Mouse (Mus musculus) brain, embryonic 14.5 days (tissue): ENCODE measurements at regions not wholly inside any gene's neighbourhood (a gene's known extent, or its start where the extent isn't known, plus 50 kb on each side); places are given as distances from the start of the nearest gene placed in this dataset.

ENCODE experiments used
- DNase-seq: peaks from one replicate; pipeline ENCODE4 v3.0.0-alpha.2; 2011; ENCODE audit warnings: low read depth
- CTCF ChIP-seq: fragments of 200-500 bp; IDR thresholded peaks from 2 replicates; pipeline ENCODE4 v1.5.1; 2012; ENCODE audit warnings: inconsistent platforms, mild to moderate bottlenecking, moderate library complexity, borderline replicate concordance; ENCODE audit not compliant: insufficient read depth, insufficient read length; ENCODE audit errors: extremely low read depth
- POLR2A ChIP-seq: fragments of 200-500 bp; IDR thresholded peaks from 2 replicates; pipeline ENCODE4 v1.6.1; 2012; ENCODE audit warnings: mild to moderate bottlenecking, inconsistent platforms, borderline replicate concordance; ENCODE audit not compliant: poor library complexity, insufficient read depth, insufficient read length, severe bottlenecking; ENCODE audit errors: extremely low read depth

DNA sequence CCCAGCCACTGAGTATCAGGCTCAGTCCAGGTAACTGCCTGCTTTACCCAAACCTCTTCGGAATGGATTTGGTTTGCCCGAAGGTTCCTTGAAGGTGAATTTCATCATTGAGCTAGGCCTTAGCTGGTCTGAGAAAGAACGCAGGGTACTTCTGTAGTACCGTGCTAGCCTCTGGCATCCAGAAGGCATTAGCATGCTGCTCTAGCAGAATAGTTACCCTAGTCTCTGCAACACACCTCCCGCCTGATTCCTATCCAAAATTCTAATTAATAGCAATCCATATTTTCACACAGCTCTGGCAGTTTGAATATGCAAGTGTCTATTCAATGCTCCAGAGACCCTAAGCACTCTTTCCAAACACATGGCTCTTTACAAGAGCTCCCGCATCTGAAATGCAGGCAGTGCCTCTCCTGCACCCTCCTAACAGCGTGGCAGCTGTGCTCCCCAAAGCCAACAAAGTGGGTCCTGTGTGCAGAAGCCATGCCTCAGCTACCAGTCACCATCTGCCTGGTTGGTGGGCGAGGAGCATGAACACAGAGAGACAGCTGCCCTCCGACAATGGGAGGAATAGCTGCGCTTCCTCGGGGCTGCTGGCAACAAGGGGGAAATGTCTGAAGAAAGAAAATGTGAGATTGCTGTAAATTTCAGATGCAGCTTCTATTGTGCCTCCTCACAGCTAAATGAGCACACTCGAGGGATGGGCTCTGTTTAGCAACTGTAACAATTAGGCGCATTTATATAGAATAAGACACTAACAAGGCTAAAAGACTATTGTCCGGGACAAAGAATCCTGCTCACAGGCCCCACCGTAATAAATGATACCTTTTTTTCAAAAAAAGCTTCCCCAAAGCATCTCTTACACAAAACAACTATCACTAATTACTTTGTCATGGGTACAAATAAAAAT lies 198.6 kb downstream of the Sp3 start:
- peak; percentile 95 for DNase-seq
- TF ChIP-seq CTCF (no peak), POLR2A (no peak)

DNA sequence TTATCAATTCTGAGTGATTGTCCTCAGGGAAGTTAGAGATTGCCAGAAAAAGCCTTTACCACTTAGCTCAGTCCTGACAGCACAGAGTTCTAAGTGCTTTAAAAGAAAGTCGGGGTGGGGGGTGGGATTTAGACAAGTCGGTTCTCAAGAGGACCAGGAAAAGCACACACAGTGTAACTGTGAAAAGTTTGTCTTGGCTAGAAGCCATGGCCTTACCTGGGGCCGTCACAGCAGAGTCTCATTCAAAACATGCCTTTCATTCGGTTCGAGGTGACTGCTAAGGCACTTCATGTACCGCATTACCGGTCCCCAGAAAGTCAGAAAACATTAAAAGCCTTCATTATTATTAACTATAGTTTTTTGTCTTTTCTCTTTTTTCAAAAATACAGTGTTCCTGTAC lies 197.9 kb downstream of the Sp3 start:
- peak; percentile 42 for DNase-seq
- TF ChIP-seq CTCF (no peak), POLR2A (no peak)

DNA sequence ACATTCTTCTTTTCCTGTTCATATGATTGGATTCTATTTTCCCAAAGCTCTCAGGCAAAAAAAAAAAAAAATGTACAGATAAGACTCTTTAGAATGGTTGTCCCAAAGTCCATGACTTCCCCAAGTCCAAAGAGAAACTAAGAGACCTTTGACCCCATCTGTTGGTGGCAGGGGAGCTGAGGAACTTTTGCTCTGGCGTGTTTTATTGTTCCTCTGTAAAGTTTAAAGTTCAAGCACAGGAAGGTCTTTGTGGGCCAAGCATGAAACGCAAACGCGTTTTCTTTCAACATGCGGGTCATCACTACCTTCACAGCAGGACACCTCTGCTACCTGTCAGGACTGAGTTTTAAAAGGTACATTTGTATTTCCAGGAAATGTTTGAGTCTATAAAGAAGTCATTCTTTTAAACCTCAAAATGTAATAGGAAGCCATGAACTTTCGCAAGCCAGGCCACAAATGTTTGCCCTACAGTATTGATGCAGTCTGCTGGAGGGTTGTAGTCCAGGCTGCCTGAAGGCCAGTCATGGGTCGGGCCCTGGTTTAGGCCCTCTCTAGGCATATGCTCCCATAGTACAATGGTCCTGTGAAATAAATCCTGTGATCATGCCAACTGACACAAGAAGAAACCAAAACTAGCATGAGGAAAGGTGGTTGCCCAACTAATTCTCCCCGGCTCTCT lies 194.7 kb downstream of the Sp3 start:
- DNase-seq: no peak
- TF ChIP-seq POLR2A: no peak
- no peak for TF ChIP-seq CTCF

DNA sequence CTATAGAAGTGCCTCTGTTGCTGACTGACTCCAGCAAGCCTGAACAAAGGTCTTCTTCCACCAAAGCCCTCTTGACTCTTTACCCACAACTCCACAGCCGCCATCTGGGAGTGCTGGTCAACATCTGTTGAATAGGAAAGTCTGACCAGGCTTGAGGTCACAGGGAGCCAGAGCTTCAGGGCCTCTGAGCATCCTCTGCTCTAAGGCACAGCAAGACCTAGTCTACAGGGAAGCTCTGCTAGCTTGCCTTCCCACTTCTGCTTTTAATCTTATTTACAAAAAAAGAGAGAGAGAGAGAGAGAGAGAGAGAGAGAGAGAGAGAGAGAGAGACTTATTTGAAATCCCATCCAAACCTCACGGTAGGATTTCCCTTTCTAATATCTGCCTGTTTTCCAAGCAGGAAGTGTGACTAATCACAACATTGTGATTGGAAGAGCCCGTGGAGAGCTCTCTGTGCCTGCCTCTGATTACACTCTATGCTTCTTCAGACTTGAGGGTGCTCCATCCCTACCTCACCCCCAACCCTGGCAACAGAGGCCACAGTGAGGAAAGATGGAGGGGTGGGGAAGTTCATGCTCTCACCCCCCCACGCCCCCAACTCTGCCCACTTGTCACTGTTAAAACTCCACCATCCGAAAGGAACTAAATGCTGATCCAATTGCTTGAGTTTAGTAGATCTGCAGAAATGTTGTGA lies 194.1 kb downstream of the Sp3 start:
- TF ChIP-seq POLR2A: no peak
- TF ChIP-seq CTCF: no peak
- DNase-seq: no peak

DNA sequence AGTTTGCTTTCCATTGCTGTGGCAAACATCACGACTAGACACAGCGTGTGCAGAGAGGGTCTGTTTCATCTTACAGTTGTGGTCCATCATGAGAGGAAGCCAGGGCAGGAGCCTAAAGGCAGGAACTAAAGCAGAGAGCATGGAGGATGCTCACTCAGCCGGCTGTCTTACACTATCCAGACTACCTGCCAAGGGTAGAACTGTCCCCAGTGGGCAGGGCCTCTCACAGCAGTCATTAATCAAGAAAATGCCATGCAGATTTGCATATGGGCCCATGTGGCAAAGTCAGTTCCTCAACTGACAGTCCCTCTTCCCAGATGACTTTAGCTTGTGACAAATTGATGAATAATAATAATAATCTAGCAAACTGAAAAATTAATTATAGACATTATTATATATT lies 192.6 kb downstream of the Sp3 start:
- TF ChIP-seq POLR2A: no peak
- no peak for TF ChIP-seq CTCF
- no peak for DNase-seq

DNA sequence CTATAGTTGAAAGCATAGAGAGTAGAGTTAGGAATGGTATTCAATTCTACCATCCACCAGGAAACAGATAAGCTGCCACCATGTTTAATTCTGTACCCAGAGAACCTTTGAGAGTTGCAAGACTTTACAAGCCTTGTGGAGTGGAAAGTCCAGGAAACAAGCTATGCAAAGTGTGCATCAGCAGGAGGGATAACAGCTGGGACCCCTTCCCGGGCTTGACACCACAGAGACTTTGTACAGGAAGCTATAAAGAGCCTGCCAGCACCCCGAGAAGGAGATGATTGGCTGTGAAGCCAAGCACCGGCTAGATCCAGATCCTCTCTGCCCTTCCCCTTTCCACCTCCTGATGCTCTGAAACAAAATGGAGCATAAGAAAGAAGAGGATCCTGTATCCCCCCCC lies 188.8 kb downstream of the Sp3 start:
- DNase-seq: no peak
- TF ChIP-seq CTCF (no peak), POLR2A (no peak)

DNA sequence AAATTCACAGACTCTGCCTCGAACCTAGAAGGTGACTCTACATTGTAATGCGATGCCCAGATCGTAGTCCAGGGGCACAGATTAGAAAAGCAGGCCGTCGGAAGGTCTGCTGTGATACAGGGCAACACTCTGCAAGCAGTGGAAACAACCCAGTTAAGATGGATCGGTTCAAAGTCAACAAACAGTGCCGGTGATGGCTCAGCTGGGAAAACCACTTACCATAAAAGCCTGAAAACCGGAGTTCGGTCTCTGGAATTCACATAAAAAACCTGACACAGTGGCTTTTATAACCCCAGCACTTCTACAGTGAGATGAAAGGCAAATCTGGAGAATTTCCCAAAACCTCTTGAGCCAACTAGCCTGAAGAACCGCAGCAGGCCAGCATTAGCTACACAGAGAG lies 186.8 kb downstream of the Sp3 start:
- no peak for DNase-seq
- no peak for TF ChIP-seq POLR2A
- TF ChIP-seq CTCF: no peak

DNA sequence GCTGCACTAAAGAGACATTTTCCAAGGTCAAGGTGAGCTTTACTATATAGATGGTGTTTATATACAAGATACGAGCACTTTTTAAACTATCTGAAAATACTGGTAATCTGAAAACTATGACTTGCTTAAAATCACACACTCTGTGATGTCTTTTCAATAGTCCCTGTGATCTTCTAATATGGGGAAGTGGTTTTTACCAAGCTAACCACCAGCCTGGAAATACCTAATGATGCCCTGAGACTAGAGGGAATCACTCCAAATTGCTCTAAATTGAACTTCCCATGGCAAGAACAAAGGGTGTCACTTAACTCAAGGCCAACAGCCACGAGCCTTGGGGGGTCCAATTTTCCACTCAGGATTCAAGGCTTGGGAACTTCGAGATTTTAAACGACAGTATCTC lies 185.7 kb downstream of the Sp3 start:
- no peak for TF ChIP-seq CTCF
- no peak for TF ChIP-seq POLR2A
- no peak for DNase-seq

DNA sequence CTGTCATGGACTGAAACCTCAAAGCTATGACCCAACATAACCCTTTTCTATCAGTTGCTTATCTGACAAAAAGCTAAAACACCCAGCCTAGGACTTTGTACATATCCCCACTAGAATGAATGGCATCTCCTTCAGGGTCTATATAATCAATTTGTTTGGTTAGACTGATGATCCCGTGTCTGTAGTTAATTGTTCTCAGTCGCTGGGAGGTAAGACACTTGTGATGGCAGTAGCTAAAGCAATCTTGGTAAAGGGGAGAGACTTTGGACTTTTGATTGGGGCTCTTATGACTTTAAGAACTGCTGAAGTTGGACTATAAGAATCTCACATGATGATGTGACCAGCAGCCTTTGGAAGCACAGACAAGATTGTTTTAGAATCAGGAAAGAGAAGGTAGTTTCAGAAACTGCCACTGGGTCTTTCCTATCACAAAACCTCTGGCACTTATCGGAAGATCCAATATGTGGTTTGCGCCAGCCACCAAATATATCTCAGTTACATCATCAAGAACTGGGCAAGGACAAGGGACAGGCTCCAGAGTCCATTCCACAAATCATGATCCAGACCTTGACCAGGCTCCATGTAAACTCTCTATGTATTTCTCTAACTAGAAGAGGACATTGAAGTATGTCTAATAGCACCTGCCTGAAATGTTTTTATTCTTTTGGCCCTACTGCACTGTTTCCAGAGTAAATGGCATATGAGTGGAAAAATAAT lies 183.1 kb downstream of the Sp3 start:
- TF ChIP-seq POLR2A: no peak
- TF ChIP-seq CTCF: no peak
- no peak for DNase-seq

DNA sequence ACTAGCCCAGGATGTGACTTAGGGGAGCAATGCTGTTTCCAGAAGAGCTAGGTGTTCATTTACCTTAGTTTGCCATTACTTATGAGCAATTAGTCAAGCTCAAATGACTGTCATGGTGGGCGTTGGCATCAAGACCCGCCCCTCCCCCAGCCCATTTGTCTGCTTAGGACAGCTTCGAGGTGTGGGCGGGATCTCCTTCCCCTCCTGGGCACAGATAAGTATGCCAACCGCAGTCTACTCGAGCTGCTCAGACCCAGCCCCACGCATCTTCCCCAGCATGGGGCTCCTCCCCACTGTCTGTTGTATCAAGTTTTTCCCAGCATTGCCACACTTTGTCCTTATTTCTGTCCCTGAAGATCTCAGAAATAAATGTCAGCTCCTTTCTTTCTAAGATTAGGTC lies 179.6 kb downstream of the Sp3 start:
- TF ChIP-seq POLR2A: no peak
- TF ChIP-seq CTCF: no peak
- DNase-seq: no peak

DNA sequence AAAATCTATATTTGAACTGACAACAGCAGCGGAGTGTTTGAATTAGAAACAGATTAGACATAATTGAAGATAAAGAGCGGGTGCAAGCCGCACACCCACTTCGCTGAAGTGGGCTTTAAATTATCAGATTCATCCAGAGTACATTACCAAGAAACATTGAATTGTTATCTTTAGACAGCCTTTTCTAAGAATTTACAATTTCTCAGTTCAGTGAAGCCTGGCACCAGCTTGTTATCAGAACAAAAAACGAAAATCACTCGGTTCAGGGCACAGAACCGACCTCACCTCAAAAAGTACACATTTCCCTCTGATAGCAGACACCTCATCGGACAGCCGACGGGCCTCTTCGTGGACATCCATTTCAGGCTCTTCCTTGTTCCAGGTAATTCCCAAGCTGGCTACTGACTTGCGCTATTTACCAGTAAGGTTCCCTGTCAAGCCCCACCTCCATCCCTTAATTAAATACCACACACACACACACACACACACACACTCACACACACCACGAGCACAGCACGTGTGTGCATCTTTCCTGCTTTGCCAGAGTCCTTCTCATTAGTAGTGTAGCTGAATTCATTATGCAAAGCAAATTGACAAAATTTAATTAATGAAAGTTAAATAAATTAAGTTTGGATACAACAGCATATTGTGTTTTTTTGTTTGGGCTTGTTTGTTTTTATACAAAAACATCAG lies 166.8 kb downstream of the Sp3 start:
- TF ChIP-seq CTCF: no peak
- no peak for TF ChIP-seq POLR2A
- peak; percentile 62 for DNase-seq

DNA sequence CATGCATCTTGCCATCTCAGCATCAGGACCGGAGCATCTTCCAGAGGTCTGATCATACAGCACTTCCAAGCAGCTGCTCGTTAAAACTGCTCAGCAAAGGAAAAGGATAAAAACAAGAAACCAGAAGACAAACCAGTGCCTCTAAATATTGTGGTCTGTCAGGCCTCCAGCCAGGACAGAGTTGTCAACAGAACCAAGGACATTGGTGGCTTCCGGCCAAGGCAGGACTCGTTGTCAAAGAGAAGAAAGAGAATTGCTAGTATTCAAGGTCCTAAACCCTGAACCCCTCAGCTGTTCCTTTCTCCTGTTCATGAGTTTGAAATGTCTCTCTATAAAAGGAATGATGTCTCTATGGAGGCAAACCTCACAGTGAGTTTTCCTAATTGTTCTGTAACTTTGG lies 155.0 kb downstream of the Sp3 start:
- TF ChIP-seq POLR2A: no peak
- no peak for TF ChIP-seq CTCF
- DNase-seq: peak; percentile 53
